Mouse (Mus musculus) ES-E14 (cell line): ENCODE measurements at regions not wholly inside any gene's neighbourhood (a gene's known extent, or its start where the extent isn't known, plus 50 kb on each side); places are given as distances from the start of the nearest gene placed in this dataset.

ENCODE experiments used
- CHD2 ChIP-seq: IDR thresholded peaks from 2 replicates; pipeline ENCODE4 v1.6.1; 2014; ENCODE audit warnings: mild to moderate bottlenecking, low read depth, low read length, inconsistent platforms
- HCFC1 ChIP-seq: IDR thresholded peaks from 2 replicates; pipeline ENCODE4 v1.6.1; 2012; ENCODE audit warnings: low read length, inconsistent platforms, borderline replicate concordance; ENCODE audit not compliant: insufficient read depth
- MAFK ChIP-seq: IDR thresholded peaks from 2 replicates; pipeline ENCODE4 v1.6.1; 2014; ENCODE audit warnings: mild to moderate bottlenecking, low read depth, low read length, inconsistent platforms; ENCODE audit not compliant: insufficient read depth
- ZC3H11A ChIP-seq: IDR thresholded peaks from 2 replicates; pipeline ENCODE4 v1.6.1; 2012; ENCODE audit warnings: low read depth, mild to moderate bottlenecking, inconsistent platforms, low read length, borderline replicate concordance
- ZNF384 ChIP-seq: IDR thresholded peaks from 2 replicates; pipeline ENCODE4 v1.6.1; 2012; ENCODE audit warnings: low read depth, low read length, inconsistent platforms

DNA sequence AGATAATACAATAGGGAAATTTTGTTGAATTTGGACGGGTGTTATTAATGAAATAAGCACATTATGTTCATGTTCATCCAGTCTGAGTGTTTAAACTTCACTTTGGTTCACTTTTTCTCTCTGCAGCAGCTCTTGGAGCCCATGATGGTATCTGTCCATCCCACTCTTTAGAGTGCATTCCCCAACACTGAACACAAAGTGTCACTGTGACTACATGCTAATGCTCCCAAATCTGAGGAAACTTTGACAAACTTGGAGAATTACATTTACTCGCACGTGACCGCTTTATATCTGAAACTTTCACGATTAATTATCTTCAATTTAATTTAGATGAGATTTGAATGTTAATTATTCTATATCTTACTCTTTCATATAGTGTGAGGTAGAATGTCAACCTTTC is 250.8 kb downstream of the Pou4f1 start:
- TF ChIP-seq HCFC1 (no peak), MAFK (no peak), CHD2 (no peak), ZNF384 (no peak), ZC3H11A (no peak)
